Mouse (Mus musculus): ENCODE data around the gene Lrrd1. TPM values are rescaled to one million over a fixed set of nuclear protein-coding genes. Genes with fewer than 3 reads are reported as not detected.

Lrrd1 gene
- 0.06 and 0.21 TPM in 2 replicates for polyA plus RNA-seq (2012; rRNA removed)

DNA sequence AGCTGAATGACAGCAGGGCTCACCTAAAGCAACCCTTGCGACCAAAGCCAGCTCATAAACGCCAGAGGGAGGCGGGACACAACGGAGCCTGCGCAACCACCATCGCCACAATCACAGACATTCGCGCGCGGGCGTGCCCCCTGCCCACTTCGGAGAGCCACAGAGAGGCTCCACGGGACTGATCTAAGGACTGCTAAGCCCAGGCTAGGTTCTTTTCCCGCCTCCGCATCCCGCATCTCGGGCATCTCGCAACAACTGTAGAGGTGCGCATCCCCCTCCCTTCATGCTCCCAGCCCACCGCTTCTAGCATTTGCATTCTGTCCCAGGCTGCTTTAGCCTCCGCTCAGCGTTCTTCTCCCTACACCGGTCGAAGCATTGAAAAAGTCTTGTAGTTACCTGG lies at the start of gene Lrrd1:
TSS of gene Lrrd1 (plus strand) at position 148 of the 400 bp plus-strand sequence.

GRCm38 (mm10) chr5:3802433-3803291 lies 42.3 kb upstream of the Lrrd1 start, which contains the start of the genes Ankib1 and Krit1:
Gene Ankib1 (minus strand): TSS chr5:3802925.
Gene Krit1 (plus strand): TSS chr5:3803184.

GRCm38 (mm10) chr5:3893459-3894293 lies 48.7 kb downstream of the Lrrd1 start, which contains the start of gene Mterf1a:
Gene Mterf1a (minus strand): TSS chr5:3893933.

Other genes with a start within 250 kb of the Lrrd1 start
- 3.9 and 4.5 TPM in 2 replicates for gene Pex1, start 249.1 kb upstream of the Lrrd1 start, polyA plus RNA-seq (2012; rRNA removed)
- gene Rbm48, start 248.6 kb upstream of the Lrrd1 start, polyA plus RNA-seq (2012; rRNA removed) = 2.4 and 2.9 TPM in 2 replicates
- gene Tmbim7, start 194.0 kb upstream of the Lrrd1 start, polyA plus RNA-seq (2012; rRNA removed) = not detected in 2 replicates
- gene Gatad1, start 188.0 kb upstream of the Lrrd1 start, polyA plus RNA-seq (2012; rRNA removed) = 35.7 and 42.9 TPM in 2 replicates
- gene Ankib1, start 42.2 kb upstream of the Lrrd1 start, polyA plus RNA-seq (2012; rRNA removed) = 8.2 and 9.4 TPM in 2 replicates
- 3.2 and 3.5 TPM in 2 replicates for gene Krit1, start 42.0 kb upstream of the Lrrd1 start, polyA plus RNA-seq (2012; rRNA removed)
- 1.2 TPM in 2 replicates for gene Mterf1a, start 48.8 kb downstream of the Lrrd1 start, polyA plus RNA-seq (2012; rRNA removed)
- gene Akap9, start 82.9 kb downstream of the Lrrd1 start, polyA plus RNA-seq (2012; rRNA removed) = 9.9 and 10.9 TPM in 2 replicates

Data from colon, adult 2 months (tissue).